Mouse (Mus musculus): ENCODE results near the gene Dgkd.

DNA sequence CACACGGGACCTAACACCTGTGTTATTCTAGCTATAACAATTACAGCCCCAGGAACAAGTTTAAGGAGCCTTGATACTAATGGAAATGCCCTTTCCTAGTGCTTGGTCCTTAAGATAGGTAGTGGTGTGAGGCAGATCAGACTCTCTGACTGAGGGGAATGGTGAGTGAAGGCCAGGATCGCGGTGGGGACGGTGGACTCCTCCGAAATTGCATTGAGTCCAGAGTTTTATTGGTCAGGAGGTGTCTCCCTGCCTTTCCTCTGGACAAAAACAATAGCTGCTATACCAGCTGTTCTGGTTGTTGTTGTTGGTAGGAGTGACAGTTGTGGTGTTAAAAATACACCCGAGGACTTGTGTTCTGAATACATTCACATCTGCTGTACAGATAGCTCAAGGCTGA, 1.3 kb downstream of the Dgkd start:
- TF ChIP-seq GATA1 (IDR thresholded peaks at IDR 0.05; ENCODE audit: low read length) (no peak), TAL1 (IDR thresholded peaks at IDR 0.05; ENCODE audit: low read length) (no peak)

Data from erythroblast, embryonic 14.5 days (primary cell).